9 mouse cellular contexts compared by ENCODE assay signal in genomic region chr9:57659774-57660173, GRCm38 (mm10). TPM values are rescaled to one million over a fixed set of nuclear protein-coding genes. Genes with fewer than 3 reads are reported as not detected.
DNase-seq lines count a peak whose midpoint lies in the region; ATAC-seq and TF ChIP-seq lines count a peak whose summit lies in the region.
"Had no signal": no experiment of that assay in that cellular context is flagged by ENCODE, and none has a peak within 500 bp of the region (broad histone marks: within the 10 kb centered on the region; RNA-seq: fewer than 3 reads in every experiment).

No protein-coding gene starts in this region.

- peaks cover 2% of the 10 kb centered on the region for H3K4me1 ChIP-seq in heart, adult 2 months (ENCODE audit: control insufficient read depth, insufficient read depth, low read length)
- H3K4me1 ChIP-seq in kidney, embryonic 15.5 days = peaks cover 5% of the 10 kb centered on the region
- peaks cover 33% of the 10 kb centered on the region for H3K4me1 ChIP-seq in liver, embryonic 12.5 days

- no peak for TF ChIP-seq POLR2A in heart, adult 2 months (IDR thresholded peaks at IDR 0.05; ENCODE audit: insufficient read depth, low read depth, low read length)

- ATAC-seq in CD4-positive, CD25-positive, alpha-beta regulatory T cell, adult 4 months = peak; percentile 79
- peak; percentile 66; the same call in 1 of the 2 replicates for ATAC-seq in kidney, embryonic 15.5 days (replicated peaks; ENCODE audit: low FRiP score)
- peak; percentile 66 for ATAC-seq in liver, embryonic 12.5 days
- ATAC-seq in neutrophil, adult 5-6 weeks (ENCODE audit: extremely low read depth, insufficient number of reproducible peaks, low FRiP score, poor library complexity, severe bottlenecking) = peak; percentile 65; the same call in 1 of the 2 replicates

- H3K36me3 ChIP-seq in heart, adult 2 months (ENCODE audit: control insufficient read depth, insufficient read depth, low read length) = no peaks in the 10 kb centered on the region
- H3K36me3 ChIP-seq in kidney, embryonic 15.5 days = no peaks in the 10 kb centered on the region
- H3K36me3 ChIP-seq in liver, embryonic 12.5 days = no peaks in the 10 kb centered on the region

- H3K9me3 ChIP-seq in kidney, embryonic 15.5 days (replicated peaks) = no peaks in the 10 kb centered on the region
- H3K9me3 ChIP-seq in liver, embryonic 12.5 days (replicated peaks) = no peaks in the 10 kb centered on the region

- H3K4me3 ChIP-seq in heart, adult 2 months = no peak overlapping the region
- H3K4me3 ChIP-seq in kidney, embryonic 15.5 days (replicated peaks) = no peak overlapping the region
- H3K4me3 ChIP-seq in liver, embryonic 12.5 days = no peak overlapping the region

- no peak overlapping the region for H3K27ac ChIP-seq in heart, adult 2 months
- no peak overlapping the region for H3K27ac ChIP-seq in kidney, embryonic 15.5 days
- H3K27ac ChIP-seq in liver, embryonic 12.5 days = 0 out of 2 replicates have a peak overlapping the region, but pooled peaks have one; percentile 65

- no peaks in the 10 kb centered on the region for H3K27me3 ChIP-seq in heart, adult 2 months (ENCODE audit: control insufficient read depth, insufficient read depth, low read length)
- H3K27me3 ChIP-seq in kidney, embryonic 15.5 days = peaks cover 3% of the 10 kb centered on the region; the same call in 1 of the 2 replicates
- H3K27me3 ChIP-seq in liver, embryonic 12.5 days (replicated peaks) = no peaks in the 10 kb centered on the region

- no peak overlapping the region for H3K4me2 ChIP-seq in kidney, embryonic 15.5 days
- 0 out of 2 replicates have a peak overlapping the region, but pooled peaks have one; percentile 29 for H3K4me2 ChIP-seq in liver, embryonic 12.5 days

- intact Hi-C loops in heart, adult 2 months (cut with DNase I) = loop anchor here (1.0 to 10.0 kb wide), 5 partner anchors 85 to 395 kb away; partner anchors contain the start of genes 1700017B05Rik and Cox5a

- 11% methylated on average over 4 of the region's 4 CpGs for WGBS in heart, adult 2 months
- 27% methylated on average over 4 of the region's 4 CpGs for WGBS in kidney, embryonic 15.5 days
- 22% methylated on average over 4 of the region's 4 CpGs for WGBS in liver, embryonic 12.5 days (ENCODE audit: insufficient replicate concordance)

- TF ChIP-seq EP300 in heart, adult 2 months (IDR thresholded peaks at IDR 0.05; ENCODE audit: insufficient read depth, low read depth, low read length) = peak; percentile 97; the same call in 1 of the 2 replicates

- peak; percentile 90 for TF ChIP-seq CTCF in heart, adult 2 months (IDR thresholded peaks at IDR 0.05)

- no peak overlapping the region for H3K9ac ChIP-seq in heart, adult 2 months (ENCODE audit: low read depth, low read length)
- H3K9ac ChIP-seq in kidney, embryonic 15.5 days = no peak overlapping the region
- no peak overlapping the region for H3K9ac ChIP-seq in liver, embryonic 12.5 days

- peak; percentile 63 to 67 for DNase-seq in adrenal gland, adult 18-20 months (ENCODE audit: low spot score in 2 of 2)
- DNase-seq in embryo, embryonic 10 days (ENCODE audit: low spot score) = peak; percentile 90
- peak; percentile 75 to 78 for DNase-seq in heart, adult 2 months
- DNase-seq in thymus, postnatal 36 days = peak; percentile 79 to 80

- no peaks in the 10 kb centered on the region for H3K79me2 ChIP-seq in heart, adult 2 months (replicated peaks; ENCODE audit: control insufficient read depth, insufficient read depth, low read length)

RNA-seq across cellular contexts. Expression of gene Csk, which starts 6.3 kb away (rescaled TPM):
- 100 to 1,000 TPM; 110 to 150 TPM for polyA plus RNA-seq in CD4-positive, CD25-positive, alpha-beta regulatory T cell, adult 4 months (2017; shearing (Covaris generic))
- 10 to 100 TPM; 62.2 to 89.1 TPM for total RNA-seq in adrenal gland, adult 18-20 months (2021)
- 10 to 100 TPM; 23.3 to 29.7 TPM for total RNA-seq in heart, adult 2 months (2021)
- 19.4 and 20.6 TPM in 2 replicates for polyA plus RNA-seq in heart, adult 2 months (2012; rRNA removed)
- polyA plus RNA-seq in kidney, embryonic 15.5 days (2015; fragmentation: Nextera tagmentation; extraction: Ambion mirVana) = 27.2 and 27.9 TPM in 2 replicates
- polyA plus RNA-seq in liver, embryonic 12.5 days (2016; fragmentation: Nextera tagmentation; extraction: Ambion mirVana) = 27.0 and 27.8 TPM in 2 replicates
- total RNA-seq in neutrophil, adult 5-6 weeks (2017) = 499 and 556 TPM in 2 replicates

RNA-seq across cellular contexts. Expression of gene Cyp1a2, which starts 23.7 kb away (rescaled TPM):
- not detected for polyA plus RNA-seq in CD4-positive, CD25-positive, alpha-beta regulatory T cell, adult 4 months (2017; shearing (Covaris generic))
- total RNA-seq in adrenal gland, adult 18-20 months (2021) = under 1 TPM in 1 of 2 experiments, not detected in 1; 0.20 TPM
- total RNA-seq in heart, adult 2 months (2021) = not detected
- polyA plus RNA-seq in heart, adult 2 months (2012; rRNA removed) = 1.00 TPM in 1 of 2 replicates, not detected in the other
- polyA plus RNA-seq in kidney, embryonic 15.5 days (2015; fragmentation: Nextera tagmentation; extraction: Ambion mirVana) = not detected in 2 replicates
- not detected in 2 replicates for polyA plus RNA-seq in liver, embryonic 12.5 days (2016; fragmentation: Nextera tagmentation; extraction: Ambion mirVana)
- total RNA-seq in neutrophil, adult 5-6 weeks (2017) = not detected in 2 replicates
- polyA plus RNA-seq: heart, embryonic 14.5 days had no signal

RNA-seq across cellular contexts. Expression of gene Cyp1a1, which starts 28.0 kb away (rescaled TPM):
- polyA plus RNA-seq in CD4-positive, CD25-positive, alpha-beta regulatory T cell, adult 4 months (2017; shearing (Covaris generic)) = not detected
- total RNA-seq in adrenal gland, adult 18-20 months (2021) = 1 to 10 TPM in 1 of 2 experiments, under 1 TPM in 1; 0.17 to 1.0 TPM
- under 1 TPM; 0.09 to 0.13 TPM for total RNA-seq in heart, adult 2 months (2021)
- 0.20 and 0.78 TPM in 2 replicates for polyA plus RNA-seq in heart, adult 2 months (2012; rRNA removed)
- 0.08 and 0.22 TPM in 2 replicates for polyA plus RNA-seq in kidney, embryonic 15.5 days (2015; fragmentation: Nextera tagmentation; extraction: Ambion mirVana)
- 0.16 and 0.19 TPM in 2 replicates for polyA plus RNA-seq in liver, embryonic 12.5 days (2016; fragmentation: Nextera tagmentation; extraction: Ambion mirVana)
- total RNA-seq in neutrophil, adult 5-6 weeks (2017) = not detected in 2 replicates
- polyA plus RNA-seq: heart, embryonic 14.5 days had no signal

RNA-seq across cellular contexts. Expression of gene Lman1l, which starts 39.2 kb away (rescaled TPM):
- 1 to 10 TPM in 1 of 2 experiments, under 1 TPM in 1; 0.79 to 1.4 TPM for polyA plus RNA-seq in CD4-positive, CD25-positive, alpha-beta regulatory T cell, adult 4 months (2017; shearing (Covaris generic))
- not detected for total RNA-seq in adrenal gland, adult 18-20 months (2021)
- total RNA-seq in heart, adult 2 months (2021) = not detected
- polyA plus RNA-seq in heart, adult 2 months (2012; rRNA removed) = 0.20 TPM in 1 of 2 replicates, not detected in the other
- not detected in 2 replicates for polyA plus RNA-seq in kidney, embryonic 15.5 days (2015; fragmentation: Nextera tagmentation; extraction: Ambion mirVana)
- not detected in 2 replicates for polyA plus RNA-seq in liver, embryonic 12.5 days (2016; fragmentation: Nextera tagmentation; extraction: Ambion mirVana)
- 0.93 and 2.0 TPM in 2 replicates for total RNA-seq in neutrophil, adult 5-6 weeks (2017)

RNA-seq across cellular contexts. Expression of gene Edc3, which starts 48.6 kb away (rescaled TPM):
- 10 to 100 TPM; 30.2 to 30.5 TPM for polyA plus RNA-seq in CD4-positive, CD25-positive, alpha-beta regulatory T cell, adult 4 months (2017; shearing (Covaris generic))
- 1 to 10 TPM; 7.1 to 8.7 TPM for total RNA-seq in adrenal gland, adult 18-20 months (2021)
- total RNA-seq in heart, adult 2 months (2021) = 1 to 10 TPM; 5.3 to 5.7 TPM
- 5.5 and 6.6 TPM in 2 replicates for polyA plus RNA-seq in heart, adult 2 months (2012; rRNA removed)
- polyA plus RNA-seq in kidney, embryonic 15.5 days (2015; fragmentation: Nextera tagmentation; extraction: Ambion mirVana) = 33.6 and 34.4 TPM in 2 replicates
- polyA plus RNA-seq in liver, embryonic 12.5 days (2016; fragmentation: Nextera tagmentation; extraction: Ambion mirVana) = 21.2 and 22.2 TPM in 2 replicates
- 4.5 and 5.8 TPM in 2 replicates for total RNA-seq in neutrophil, adult 5-6 weeks (2017)
